Mouse (Mus musculus) kidney, adult 2 months (tissue): ENCODE measurements around the gene Hectd1. TPM values are rescaled to one million over a fixed set of nuclear protein-coding genes. Genes with fewer than 3 reads are reported as not detected.

ENCODE experiments used
- DNase-seq: peaks from one replicate; pipeline ENCODE4 v3.0.0; 2021
- H3K27ac ChIP-seq: fragments of 200-500 bp; 2 replicates; pipeline ENCODE4 v1.5.1; 2012; ENCODE audit warnings: low read depth, low read length, control low read depth, inconsistent platforms; ENCODE audit not compliant: insufficient read depth
- H3K27me3 ChIP-seq: fragments of 200-500 bp; replicated peaks from 2 replicates; pipeline ENCODE4 v1.6.1; 2012; ENCODE audit warnings: mild to moderate bottlenecking, moderate library complexity, low read length, inconsistent platforms; ENCODE audit not compliant: control insufficient read depth, insufficient read depth
- H3K36me3 ChIP-seq: fragments of 200-500 bp; 2 replicates; pipeline ENCODE4 v1.6.1; 2012; ENCODE audit warnings: mild to moderate bottlenecking, moderate library complexity, low read length, inconsistent platforms; ENCODE audit not compliant: control insufficient read depth, insufficient read depth
- H3K4me1 ChIP-seq: fragments of 200-500 bp; 2 replicates; pipeline ENCODE4 v1.6.1; 2011; ENCODE audit warnings: low read length; ENCODE audit not compliant: control insufficient read depth, insufficient read depth
- H3K4me3 ChIP-seq: fragments of 200-500 bp; 2 replicates; pipeline ENCODE4 v1.5.1; 2011; ENCODE audit warnings: mild to moderate bottlenecking, low read depth, low read length, control low read depth; ENCODE audit not compliant: insufficient read depth
- CTCF ChIP-seq: fragments of 200-500 bp; conservative IDR thresholded peaks from 2 replicates; pipeline ENCODE4 v1.5.1; 2011; ENCODE audit warnings: low read depth, mild to moderate bottlenecking, control low read depth, low read length, moderate library complexity, mixed read lengths; ENCODE audit not compliant: insufficient read depth, insufficient read length
- POLR2A ChIP-seq: fragments of 200-500 bp; IDR thresholded peaks from one replicate; pipeline ENCODE4 v1.6.1; 2011; ENCODE audit warnings: low read depth, low read length, control low read depth
- WGBS: fragments of 180-500 bp; shearing (Covaris S2); methylation state at CpG from one replicate; pipeline ENCODE4 v1.1.7; 2018; 5-methylcytosine and 5-hydroxymethylcytosine counted together
- polyA plus RNA-seq: library from polyadenylated mRNA; depleted of rRNA; stranded (reverse); fragments of >200 nt; gene quantifications from 2 replicates; pipeline ENCODE4 v1.2.3, GENCODE M21; 2012

Gene Hectd1
- polyA plus RNA-seq, 1 experiment, result 20.6 TPM

DNA sequence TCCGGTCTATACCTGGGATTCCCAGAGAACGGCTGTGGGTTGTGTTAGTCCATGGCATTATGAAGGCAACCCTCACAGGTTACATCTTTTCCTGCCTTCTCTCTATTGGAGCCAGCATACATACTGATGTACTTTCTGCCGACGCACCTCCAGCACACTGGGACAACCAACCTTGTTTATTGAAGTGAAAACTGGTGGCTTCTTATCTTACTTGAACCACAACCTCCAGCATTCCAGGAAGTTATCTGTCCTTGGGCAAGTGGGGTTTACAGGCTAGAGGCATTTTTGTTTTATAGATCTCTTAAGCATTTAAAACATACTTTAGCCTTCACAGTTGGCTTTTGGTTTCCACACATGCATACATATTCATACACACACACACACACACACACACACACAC is 22.3 kb upstream of the Hectd1 start:
- H3K4me1 ChIP-seq, result no peaks in the 10 kb centered on the region
- WGBS, result 83% methylated on average over 4 of the region's 4 CpGs
- no peaks in the 10 kb centered on the region for H3K27me3 ChIP-seq
- DNase-seq, result no peak
- TF ChIP-seq CTCF, result no peak
- TF ChIP-seq POLR2A, result no peak
- no peak overlapping the region for H3K4me3 ChIP-seq
- no peak overlapping the region for H3K27ac ChIP-seq
- no peaks in the 10 kb centered on the region for H3K36me3 ChIP-seq

DNA sequence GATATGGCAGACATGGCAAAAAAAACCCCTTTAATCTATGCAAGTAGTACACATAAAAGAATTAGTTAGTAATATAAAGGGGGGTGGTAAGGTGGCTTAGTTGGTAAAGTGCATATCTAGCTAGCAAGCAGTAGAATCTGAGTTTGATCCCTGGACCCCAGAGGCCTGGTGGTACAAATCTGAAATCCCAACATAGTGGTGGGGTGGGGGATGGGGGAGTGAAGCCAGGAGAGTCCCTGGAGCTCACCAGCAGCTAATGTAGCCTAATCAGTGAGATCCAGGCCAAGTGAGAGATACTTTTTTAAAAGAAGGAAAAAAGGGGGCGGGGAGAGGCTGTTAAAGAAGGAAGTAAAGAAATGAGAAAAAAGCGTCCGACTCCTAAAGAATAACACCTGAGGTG is 21.8 kb upstream of the Hectd1 start:
- TF ChIP-seq CTCF (no peak), POLR2A (no peak)
- Histone ChIP-seq H3K27ac (no peak overlapping the region), H3K36me3 (no peaks in the 10 kb centered on the region), H3K4me3 (no peak overlapping the region), H3K4me1 (no peaks in the 10 kb centered on the region), H3K27me3 (no peaks in the 10 kb centered on the region)
- no peak for DNase-seq
- 93% methylated on average over 3 of the region's 3 CpGs for WGBS

DNA sequence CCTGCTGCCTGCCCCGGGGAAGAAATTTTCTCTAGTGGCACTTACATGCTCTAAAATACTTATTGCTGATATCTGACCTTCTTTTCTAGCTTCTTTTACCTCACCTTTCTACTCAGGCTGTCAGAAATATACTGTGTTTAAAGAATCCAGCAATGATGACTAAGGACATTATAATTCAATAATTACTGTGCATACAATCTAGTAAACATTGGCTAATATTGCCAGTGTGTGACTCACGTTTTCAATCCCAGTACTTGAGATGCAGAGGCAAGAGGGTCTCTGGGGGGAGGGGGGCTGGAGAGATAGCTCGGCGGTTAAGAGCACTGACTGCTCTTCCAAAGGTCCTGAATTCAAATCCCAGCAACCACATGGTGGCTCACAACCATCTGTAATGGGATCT is 21.0 kb upstream of the Hectd1 start:
- 87% methylated on average over 4 of the region's 4 CpGs for WGBS
- no peaks in the 10 kb centered on the region for H3K27me3 ChIP-seq
- H3K36me3 ChIP-seq, result no peaks in the 10 kb centered on the region
- no peak overlapping the region for H3K27ac ChIP-seq
- TF ChIP-seq POLR2A (no peak), CTCF (no peak)
- H3K4me1 ChIP-seq, result no peaks in the 10 kb centered on the region
- DNase-seq, result no peak
- H3K4me3 ChIP-seq, result no peak overlapping the region

DNA sequence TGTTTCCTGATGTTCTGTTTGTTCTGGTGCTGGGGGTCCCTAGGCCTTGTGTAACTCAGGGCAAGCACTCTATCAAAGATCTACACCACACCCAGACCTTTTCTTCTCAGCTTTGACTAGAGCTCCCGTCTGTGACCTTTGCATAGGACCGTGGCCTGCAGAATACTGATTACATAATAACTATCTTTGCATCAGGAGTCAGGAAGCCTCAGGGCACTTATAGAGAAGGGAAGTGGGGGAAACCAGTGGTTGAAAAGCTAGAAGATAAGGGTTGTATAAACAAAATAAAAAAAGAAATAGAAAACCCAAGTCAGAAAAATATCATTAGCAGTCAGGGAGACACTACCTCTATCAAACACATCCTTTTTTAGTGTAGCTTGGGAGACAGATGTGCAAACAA is 20.6 kb upstream of the Hectd1 start:
- no peaks in the 10 kb centered on the region for H3K4me1 ChIP-seq
- H3K4me3 ChIP-seq, result no peak overlapping the region
- 84% methylated on average over 2 of the region's 2 CpGs for WGBS
- H3K27ac ChIP-seq, result no peak overlapping the region
- H3K36me3 ChIP-seq, result no peaks in the 10 kb centered on the region
- no peak for DNase-seq
- no peaks in the 10 kb centered on the region for H3K27me3 ChIP-seq
- TF ChIP-seq POLR2A (no peak), CTCF (no peak)

DNA sequence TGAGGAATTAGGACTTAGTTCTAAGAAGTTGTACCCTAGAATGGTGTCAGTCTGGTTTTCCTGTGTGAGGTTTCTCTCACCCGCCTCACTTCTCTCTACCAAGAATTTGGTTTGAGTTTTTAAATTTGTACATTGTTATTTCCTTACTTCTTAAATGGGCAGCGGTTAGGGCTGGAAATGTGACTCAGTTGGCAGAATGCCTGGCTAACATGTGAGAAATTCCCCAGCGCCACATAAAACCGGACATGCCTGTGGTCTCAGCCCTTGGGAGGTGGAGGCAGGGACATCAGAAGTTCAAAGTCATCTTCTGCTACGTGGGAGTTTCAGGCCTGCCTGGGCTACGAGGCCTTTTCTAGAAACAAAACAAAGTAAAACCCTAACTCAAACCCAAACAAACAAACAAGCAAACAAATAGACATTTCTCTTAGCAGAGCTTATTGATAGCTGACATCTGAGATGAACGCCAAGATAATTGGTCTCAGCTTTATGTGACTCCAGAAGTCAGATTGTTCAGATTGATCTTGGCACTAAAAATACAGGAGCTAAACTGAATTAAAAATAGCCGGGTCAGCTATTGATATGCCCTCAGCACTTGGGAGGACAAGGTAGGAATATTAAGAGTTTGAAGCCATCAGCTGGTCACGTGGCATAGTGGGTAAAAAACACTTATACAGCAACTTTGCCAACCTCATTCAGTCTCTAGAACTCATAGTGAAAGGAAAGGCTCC is 18.8 kb upstream of the Hectd1 start:
- Histone ChIP-seq H3K36me3 (no peaks in the 10 kb centered on the region), H3K27me3 (no peaks in the 10 kb centered on the region), H3K27ac (no peak overlapping the region), H3K4me3 (no peak overlapping the region), H3K4me1 (peaks cover 10% of the 10 kb centered on the region)
- DNase-seq, result peak; percentile 84
- TF ChIP-seq POLR2A (no peak), CTCF (no peak)
- WGBS, result 37% methylated on average over 9 of the region's 9 CpGs

DNA sequence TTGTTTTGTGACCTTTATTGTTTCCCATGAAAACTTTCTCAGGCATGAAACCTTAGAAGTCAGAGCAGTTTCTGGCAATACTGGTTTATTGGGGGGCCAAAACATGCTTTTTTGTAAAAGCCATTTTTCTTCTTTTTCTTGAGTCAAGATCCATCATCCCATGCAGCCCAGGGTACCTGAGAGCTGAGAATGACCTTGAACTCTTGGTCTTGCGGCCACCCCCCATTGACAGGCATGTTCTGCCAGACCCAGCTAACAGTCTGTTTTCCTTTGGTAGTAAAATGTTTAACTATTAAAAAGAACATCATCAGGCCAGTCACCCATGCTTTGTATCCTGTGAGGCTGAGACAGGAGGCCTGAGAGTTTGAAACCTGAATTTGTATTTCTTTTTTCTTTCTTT is 15.9 kb upstream of the Hectd1 start:
- H3K4me3 ChIP-seq, result no peak overlapping the region
- no peak for DNase-seq

DNA sequence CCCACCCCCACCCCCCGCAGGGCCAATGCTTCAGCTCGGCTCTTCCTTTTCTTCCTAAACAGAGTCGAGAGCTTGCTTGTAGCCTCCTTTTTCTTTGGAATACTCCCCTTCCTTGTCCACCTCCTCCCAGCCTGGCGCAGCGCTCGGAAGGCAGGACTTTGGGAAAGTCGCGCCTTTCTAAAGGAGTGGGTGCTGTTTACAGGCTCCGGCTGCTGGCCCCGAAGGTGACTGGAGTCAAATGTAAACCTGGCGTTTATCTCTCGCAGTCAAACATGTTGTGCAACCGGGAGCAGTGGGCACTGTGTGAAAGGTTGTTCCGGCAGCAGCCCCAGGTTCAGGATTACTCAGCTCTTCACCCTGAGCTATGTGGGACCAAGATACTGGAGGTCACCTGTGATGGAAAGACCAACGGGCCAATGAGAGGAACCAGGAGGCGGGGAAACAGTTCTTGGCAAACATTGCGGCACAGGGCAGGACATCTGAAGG is 15.5 kb upstream of the Hectd1 start:
- peaks cover 10% of the 10 kb centered on the region for H3K4me1 ChIP-seq
- DNase-seq, result peak; percentile 100
- H3K4me3 ChIP-seq, result peak overlapping the region; percentile 49
- TF ChIP-seq CTCF (no peak), POLR2A (peak; percentile 47)
- H3K27ac ChIP-seq, result peak overlapping the region; percentile 97
- no peaks in the 10 kb centered on the region for H3K36me3 ChIP-seq
- no peaks in the 10 kb centered on the region for H3K27me3 ChIP-seq
- under 1% methylated on average over 17 of the region's 17 CpGs for WGBS

More for the DNA sequence above, 15.9 kb upstream of the Hectd1 start:
- H3K36me3 ChIP-seq, result no peaks in the 10 kb centered on the region
- no peak for TF ChIP-seq CTCF
- no peak for TF ChIP-seq POLR2A
- peak overlapping the region; percentile 81 for H3K27ac ChIP-seq
- H3K27me3 ChIP-seq, result no peaks in the 10 kb centered on the region
- H3K4me1 ChIP-seq, result peaks cover 10% of the 10 kb centered on the region
- WGBS, result 16% methylated on average over 1 of the region's 1 CpGs
